Mouse (Mus musculus) cerebellum, postnatal 10 days (tissue): ENCODE results near the gene Nmt2.

Experiments used
- DNase-seq, 2 experiments: peaks; one replicate each; pipeline ENCODE4 v3.0.0; 2021; ENCODE audit warnings: mixed read lengths in 2 of 2

Gene Nmt2

DNA sequence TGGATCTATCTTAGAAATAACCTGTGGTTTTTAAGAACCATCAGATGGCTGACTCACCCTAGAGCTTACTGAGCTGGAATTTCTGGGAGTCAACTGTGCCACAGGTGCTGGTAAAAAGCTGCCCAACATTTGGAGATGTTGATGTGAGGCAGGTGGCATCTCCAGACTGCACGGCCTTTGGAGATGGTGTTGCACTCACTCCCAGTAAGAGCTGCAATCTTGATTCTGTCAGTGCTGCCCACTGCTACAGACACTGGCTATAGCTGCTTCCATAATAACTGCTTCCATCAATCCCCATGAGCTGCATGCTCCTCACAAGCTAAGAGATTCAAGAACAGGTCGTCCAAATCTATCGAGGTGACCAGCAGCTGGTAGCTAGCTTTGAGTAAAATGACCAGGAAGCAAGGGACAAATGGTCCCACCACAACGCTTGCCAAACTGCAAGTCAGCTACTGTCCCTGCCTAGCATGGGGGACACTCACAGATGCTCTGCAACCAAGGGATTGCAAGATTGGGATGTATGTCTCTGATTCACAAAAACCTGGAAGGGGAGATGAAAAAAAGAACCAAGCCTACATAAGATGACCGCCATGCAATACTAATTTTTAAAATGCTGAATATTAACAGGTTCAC is 47.2 kb downstream of the Nmt2 start:
- DNase-seq, result peak; percentile 15 to 28

DNA sequence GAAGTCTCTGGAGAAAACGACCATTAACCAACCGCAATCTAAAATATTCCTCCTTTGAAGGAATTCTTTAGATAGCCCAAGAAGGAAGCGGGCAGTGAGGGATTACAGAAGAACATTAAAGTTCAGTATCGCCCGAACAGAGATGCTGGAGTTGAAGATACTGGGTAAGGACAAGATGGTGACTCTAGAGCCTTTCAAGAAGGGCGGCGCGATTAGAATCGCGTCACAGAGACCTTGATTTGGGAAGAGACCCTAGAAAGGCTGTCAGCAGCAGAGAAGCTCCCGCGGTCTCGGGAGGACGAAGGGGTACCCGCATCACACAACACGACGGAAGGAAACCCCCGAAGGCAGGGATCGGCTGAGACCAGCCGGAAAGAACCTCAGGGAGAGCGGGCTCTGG is 48.0 kb downstream of the Nmt2 start:
- DNase-seq, result no peak

DNA sequence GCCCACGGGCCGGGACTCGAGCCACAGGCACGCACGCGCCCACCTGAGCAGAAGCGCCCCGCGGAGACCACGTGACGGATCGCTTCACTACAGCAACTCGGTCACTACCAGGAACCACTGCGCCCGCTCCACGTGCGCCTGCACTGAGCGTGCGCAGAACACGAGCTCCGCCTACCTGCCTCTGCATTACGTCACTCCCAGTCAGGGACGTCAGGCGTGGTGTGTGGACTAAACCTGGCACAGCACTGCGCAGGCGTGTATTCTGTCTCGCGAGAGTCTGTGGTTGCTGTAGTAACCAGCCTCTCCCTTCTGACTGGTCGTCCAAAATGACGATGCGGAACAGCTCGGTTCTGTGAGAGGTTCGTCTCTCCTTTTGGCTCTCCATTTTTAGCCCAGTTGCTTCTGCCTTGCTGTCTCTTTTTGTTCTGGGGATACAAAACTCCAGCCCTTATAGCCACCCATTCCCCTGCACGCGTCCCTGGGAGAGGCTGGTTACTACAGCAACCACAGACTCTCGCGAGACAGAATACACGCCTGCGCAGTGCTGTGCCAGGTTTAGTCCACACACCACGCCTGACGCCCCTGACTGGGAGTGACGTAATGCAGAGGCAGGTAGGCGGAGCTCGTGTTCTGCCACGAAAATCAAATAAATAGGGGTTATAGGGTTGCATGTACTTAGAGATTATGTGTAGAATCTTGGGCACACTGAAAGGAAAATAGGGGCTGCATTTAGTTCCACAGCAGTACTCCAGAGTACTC is 48.7 kb downstream of the Nmt2 start, which contains the start of gene Rpp38:
TSS of gene Rpp38 (minus strand) at position 160 of the 759 bp plus-strand sequence.
- DNase-seq, result peak; percentile 98 to 99

DNA sequence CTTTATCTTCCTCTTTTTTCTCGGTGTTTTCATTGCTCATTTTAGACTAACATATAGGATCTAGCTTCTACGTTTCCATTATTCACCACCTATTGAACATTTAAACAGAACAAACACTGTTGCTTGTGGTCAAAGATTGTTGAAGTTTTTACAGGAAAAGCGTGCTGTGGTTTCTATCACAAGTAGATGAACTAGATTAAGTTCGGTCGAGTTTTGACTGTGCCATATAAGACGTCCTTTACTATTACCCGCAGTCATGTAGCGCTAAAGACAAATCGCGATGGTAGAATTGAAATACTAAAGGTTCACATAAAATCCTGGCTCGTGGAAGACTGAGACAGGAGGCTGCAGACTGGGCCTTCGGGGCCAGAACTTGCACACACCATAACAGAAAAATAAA is 49.7 kb downstream of the Nmt2 start:
- no peak for DNase-seq

DNA sequence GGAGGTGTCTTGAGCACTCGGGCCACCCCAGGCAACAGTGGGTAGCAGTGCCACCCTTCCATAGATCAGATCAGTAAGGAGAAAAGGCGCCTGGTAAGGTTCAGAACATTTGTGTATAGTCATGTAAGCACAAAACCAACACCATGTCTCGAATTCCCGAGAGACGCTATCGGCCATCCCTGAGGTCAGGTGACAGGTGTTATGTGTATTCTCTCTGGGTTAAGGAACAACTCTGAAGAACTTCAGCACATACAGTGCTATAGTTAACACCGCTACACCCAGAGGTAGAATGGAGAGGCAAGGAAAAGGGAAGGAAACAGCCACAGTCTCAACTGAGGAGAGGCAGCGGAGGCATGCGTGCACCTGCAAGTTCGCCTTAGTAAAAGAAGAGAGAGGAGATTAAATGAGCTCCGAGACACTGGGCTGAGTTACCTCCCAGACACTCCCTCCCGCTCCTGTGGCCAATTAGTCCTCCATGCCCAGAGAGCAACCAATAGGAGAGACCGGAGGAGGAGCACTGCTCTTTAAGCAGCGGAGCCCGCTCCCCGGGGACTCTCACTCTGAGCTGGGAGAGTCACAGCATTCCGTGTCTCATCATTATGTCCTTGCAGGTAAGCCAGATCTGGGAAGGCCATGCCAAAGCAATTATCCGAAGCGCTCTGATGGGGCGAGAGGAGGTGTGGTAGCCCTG is 51.7 kb downstream of the Nmt2 start, which contains the start of gene Acbd7:
TSS of gene Acbd7 (plus strand) at position 558 of the 691 bp plus-strand sequence.
- DNase-seq, result peak; percentile 68 to 77

DNA sequence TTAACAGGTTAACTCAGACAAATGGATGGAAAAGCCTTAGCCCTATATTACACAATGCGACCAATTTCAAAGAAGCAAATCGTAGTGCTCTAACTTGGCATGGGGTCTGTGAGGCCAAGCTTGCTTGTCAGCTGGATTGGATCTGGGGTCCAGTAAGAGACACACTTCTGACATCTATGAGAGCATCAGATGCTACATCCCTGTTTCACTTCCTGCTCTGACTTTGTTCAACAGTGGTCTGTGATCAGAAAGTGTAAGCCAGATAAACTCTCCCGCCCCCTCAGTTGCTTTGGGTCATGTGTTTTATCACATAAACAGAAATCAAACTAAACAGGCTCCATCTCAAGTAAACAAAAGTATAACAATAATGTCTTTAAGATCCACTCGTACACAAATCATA is 64.4 kb downstream of the Nmt2 start:
- DNase-seq, result no peak

DNA sequence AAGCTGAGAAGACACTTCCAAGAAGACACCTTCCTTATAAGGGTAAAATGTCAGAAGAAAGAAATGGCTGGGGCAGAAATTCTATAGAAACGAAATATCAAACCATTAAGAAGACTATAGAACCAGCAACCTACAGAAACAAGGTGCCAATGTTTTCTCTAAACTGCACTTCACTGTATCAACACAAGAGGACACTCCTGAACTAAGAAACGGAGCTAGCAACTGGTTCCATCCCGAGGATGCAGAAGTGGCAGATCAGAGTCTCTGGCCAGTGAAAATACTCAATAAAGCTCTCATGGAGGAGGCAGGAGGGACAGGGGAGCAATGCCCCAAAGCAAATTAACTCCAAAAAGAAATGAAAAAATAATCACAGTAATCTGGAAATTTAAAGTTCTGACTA is 64.9 kb downstream of the Nmt2 start:
- peak; percentile 39 to 59 for DNase-seq

DNA sequence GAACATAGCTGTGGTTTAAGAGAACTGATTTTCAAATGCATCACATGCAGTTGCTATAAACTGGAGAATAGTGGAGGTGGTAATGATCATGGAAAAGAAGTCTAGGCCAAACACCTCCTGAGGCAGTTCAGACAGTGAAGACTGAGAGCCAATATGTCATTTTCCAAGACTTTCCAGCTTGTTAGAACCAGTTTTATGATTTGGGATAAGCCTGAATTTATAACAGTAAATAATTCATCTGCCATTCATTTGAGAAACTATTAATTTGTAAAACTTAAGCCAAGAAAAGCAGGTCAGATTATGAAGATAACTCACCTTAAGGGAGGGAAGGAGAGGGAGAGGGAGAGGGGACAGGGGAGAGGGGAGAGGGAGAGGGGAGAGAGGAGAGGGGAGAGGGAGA is 69.1 kb downstream of the Nmt2 start:
- no peak for DNase-seq

DNA sequence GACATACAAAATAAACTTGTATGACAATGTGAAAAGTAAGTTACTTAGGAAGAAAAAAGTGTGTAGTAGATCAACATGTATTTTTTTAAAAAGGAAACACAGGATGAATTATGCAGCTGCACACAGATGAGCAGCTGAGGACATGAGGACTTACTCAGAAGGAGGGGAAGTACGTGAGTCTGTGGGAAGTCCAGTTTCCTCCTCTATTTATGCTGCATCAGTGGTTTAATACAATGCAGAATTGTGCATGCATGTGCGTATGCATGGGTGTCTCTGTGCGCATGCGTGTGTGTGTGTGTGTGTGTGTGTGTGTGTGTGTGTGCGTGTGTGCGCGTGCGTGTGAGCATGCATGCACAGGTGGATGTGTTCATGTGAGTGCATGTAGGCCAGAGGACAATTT is 71.8 kb downstream of the Nmt2 start:
- no peak for DNase-seq

DNA sequence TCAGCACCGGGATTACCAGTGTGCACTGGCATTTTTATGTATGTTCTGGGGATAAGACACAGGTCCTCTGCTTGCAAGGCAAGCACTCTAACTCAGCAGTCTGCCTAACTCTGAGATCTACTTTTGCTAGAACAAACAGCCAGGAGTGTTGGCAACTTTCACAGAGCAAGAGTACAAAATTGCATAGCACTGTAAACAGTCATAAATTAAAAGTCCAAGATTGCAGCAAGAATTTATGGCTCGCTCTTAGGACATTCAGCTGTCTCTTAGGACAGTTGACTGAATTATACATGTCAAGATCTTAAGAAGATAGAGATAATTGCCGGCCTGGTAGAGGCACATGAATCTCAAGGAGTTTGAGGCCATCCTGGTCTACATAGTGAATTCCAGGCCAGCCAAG is 72.3 kb downstream of the Nmt2 start:
- DNase-seq, result no peak

DNA sequence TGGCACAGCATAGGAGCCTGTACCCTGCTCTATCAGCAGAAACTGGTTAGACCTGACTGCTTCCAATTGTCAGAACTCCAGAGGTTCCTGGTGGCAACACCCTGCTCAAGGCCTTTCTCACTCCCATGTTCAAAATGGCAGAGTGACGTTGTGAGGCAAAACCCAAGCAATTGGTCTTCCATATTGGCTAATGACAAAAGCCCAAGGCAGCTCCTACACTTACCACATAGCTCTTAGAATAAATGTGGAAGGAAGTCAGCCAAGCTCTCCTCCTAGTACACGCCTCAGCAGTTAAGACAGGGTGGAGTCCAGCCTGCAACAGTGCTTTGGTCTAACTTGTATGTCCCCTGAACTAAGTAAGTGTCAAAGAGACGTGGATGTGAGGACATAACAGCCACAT is 73.9 kb downstream of the Nmt2 start:
- no peak for DNase-seq

DNA sequence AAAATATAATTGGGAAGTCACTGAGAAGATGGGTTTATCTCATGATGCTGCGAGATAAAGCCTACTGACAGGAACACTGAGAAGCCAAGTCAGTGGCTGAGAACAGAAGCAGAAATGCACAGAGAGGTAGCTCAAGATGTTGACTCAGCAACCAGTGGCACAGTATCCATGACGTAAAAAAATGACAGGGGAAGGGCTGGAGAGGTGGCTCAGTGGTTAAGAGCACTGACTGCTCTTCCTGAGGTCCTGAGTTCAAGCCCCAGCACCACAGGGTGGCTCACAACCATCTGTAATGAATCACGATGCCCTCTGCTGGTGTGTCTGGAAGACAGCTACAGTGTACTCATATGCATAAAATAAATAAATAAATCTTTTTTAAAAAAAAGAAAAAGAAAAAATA is 77.1 kb downstream of the Nmt2 start:
- DNase-seq, result no peak

DNA sequence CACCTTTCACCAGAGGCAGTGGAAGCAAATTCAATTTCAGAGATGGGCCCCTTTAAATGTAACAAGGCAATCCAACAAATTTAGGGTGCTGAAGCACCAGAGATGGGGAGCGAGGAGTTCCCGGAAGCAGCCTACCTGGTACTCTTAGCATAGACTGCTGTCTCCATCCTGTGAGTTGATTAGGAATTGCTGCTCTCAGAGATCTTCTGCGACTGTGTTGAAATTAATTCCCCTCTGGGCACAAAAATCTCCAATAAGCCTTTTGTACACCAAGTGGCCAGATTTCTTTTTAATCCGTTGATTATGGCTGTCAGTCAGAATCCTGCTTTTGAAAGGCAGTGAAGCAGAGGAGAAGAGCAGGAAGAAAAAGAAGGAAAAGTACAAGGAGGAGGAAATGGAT is 81.1 kb downstream of the Nmt2 start:
- no peak for DNase-seq
